ENCODE assay signal across 8 mouse cellular contexts in the genomic region with DNA sequence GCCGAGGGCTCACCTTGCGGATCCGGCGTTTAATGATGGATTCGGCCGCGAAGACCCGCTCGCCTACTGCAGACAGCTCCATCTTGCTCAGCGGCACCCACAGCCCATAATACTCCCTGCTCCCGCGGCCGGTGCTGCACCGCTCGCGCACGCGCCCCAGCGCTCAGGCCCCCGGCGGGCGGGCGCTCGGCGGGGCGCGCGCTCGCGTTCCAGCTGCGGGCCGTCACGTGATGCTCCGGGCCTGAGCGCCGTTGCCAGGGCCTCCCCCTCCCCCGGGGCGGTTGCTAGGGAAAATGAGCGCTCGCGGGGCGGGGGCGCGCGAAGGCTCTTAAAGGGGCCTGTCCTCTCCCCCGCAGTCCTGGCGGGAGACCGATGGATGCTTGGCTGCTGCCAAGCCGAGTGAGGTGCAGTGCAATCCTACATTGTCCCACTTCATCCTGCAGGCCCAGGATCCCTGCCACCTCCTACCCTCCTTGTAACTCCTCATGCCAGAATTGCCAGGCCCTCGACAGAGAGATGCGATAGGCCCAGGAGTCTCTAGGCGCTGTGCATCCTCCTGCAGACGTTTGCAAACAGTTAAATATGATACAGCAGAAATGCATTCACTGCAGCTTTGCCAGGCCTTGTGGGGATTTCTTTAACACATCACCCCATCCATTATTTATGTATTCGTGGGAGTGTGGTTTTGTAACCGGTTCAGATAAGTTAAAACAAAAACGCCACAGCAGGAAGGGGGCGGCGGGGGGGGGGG. TPM values are rescaled to one million over a fixed set of nuclear protein-coding genes. Genes with fewer than 3 reads are reported as not detected.
DNase-seq lines count a peak whose midpoint lies in the region; ATAC-seq and TF ChIP-seq lines count a peak whose summit lies in the region.

Gene Npcd (minus strand): TSS at position 108 of the 751 bp plus-strand sequence.
Gene Cbx6 (minus strand): TSS at position 559 of the 751 bp plus-strand sequence.

- H3K4me2 ChIP-seq in forebrain, postnatal 0 days (ENCODE audit: low read depth), result peak within 1 kb of the TSS; percentile 98
- peak within 1 kb of the TSS; percentile 73 for H3K4me2 ChIP-seq in lung, embryonic 14.5 days

- peak within 1 kb of the TSS; percentile 85 for H3K27ac ChIP-seq in cerebellum, adult 2 months (ENCODE audit: insufficient read depth, low read length)
- peak within 1 kb of the TSS; percentile 97 for H3K27ac ChIP-seq in forebrain, postnatal 0 days (ENCODE audit: low read depth, low read length)
- peak within 1 kb of the TSS; percentile 91 for H3K27ac ChIP-seq in lung, embryonic 14.5 days (ENCODE audit: low read depth)
- H3K27ac ChIP-seq in thymus, adult 2 months (ENCODE audit: control insufficient read depth, insufficient read depth, low read length), result peak within 1 kb of the TSS; percentile 24; the same call in 1 of the 2 replicates

- H3K9me3 ChIP-seq in forebrain, postnatal 0 days (ENCODE audit: low read length), result no peaks in the 10 kb centered on the region
- no peaks in the 10 kb centered on the region for H3K9me3 ChIP-seq in lung, embryonic 14.5 days (ENCODE audit: low read depth, low read length)

- peak; percentile 80 for TF ChIP-seq POLR2A in cerebellum, adult 2 months (IDR thresholded peaks at IDR 0.05; ENCODE audit: borderline replicate concordance, insufficient read depth, low read length)
- TF ChIP-seq POLR2A in thymus, adult 2 months (IDR thresholded peaks at IDR 0.05; ENCODE audit: control insufficient read depth, extremely low read depth, insufficient read depth, low read length, poor library complexity), result peak; percentile 92

- peaks cover 6% of the 10 kb centered on the region for H3K36me3 ChIP-seq in forebrain, postnatal 0 days (ENCODE audit: insufficient read depth)
- peaks cover 14% of the 10 kb centered on the region for H3K36me3 ChIP-seq in lung, embryonic 14.5 days (ENCODE audit: insufficient read depth)
- H3K36me3 ChIP-seq in thymus, adult 2 months (ENCODE audit: control insufficient read depth, insufficient read depth, low read length), result no peaks in the 10 kb centered on the region

- H3K4me1 ChIP-seq in cerebellum, adult 2 months (ENCODE audit: control insufficient read depth, insufficient read depth, low read length), result peaks cover 18% of the 10 kb centered on the region; the same call in 1 of the 2 replicates
- H3K4me1 ChIP-seq in forebrain, postnatal 0 days (ENCODE audit: insufficient read depth), result peaks cover 16% of the 10 kb centered on the region
- peaks cover 12% of the 10 kb centered on the region; the same call in 1 of the 2 replicates for H3K4me1 ChIP-seq in lung, embryonic 14.5 days (ENCODE audit: insufficient read depth)
- H3K4me1 ChIP-seq in thymus, adult 2 months (replicated peaks; ENCODE audit: control insufficient read depth, insufficient read depth, low read length), result peaks cover 19% of the 10 kb centered on the region

- no peak for TF ChIP-seq CTCF in cerebellum, adult 2 months (IDR thresholded peaks at IDR 0.05; ENCODE audit: borderline replicate concordance, insufficient read depth, low read depth, low read length)
- 0 out of 2 replicates have a peak, but pooled peaks have one; percentile 22 for TF ChIP-seq CTCF in forebrain, postnatal 0 days (IDR thresholded peaks at IDR 0.05; ENCODE audit: low read depth)
- no peak for TF ChIP-seq CTCF in lung, embryonic 14.5 days (IDR thresholded peaks at IDR 0.05; ENCODE audit: low read depth)
- no peak for TF ChIP-seq CTCF in thymus, adult 2 months (IDR thresholded peaks at IDR 0.05; ENCODE audit: borderline replicate concordance, control insufficient read depth, extremely low read depth, insufficient read depth, low read length, poor library complexity)

- peak within 1 kb of the TSS; percentile 88 for H3K9ac ChIP-seq in forebrain, postnatal 0 days
- peak within 1 kb of the TSS; percentile 62 for H3K9ac ChIP-seq in lung, embryonic 14.5 days

- H3K4me3 ChIP-seq in cerebellum, adult 2 months (replicated peaks; ENCODE audit: insufficient read depth, low read depth, low read length), result peak within 1 kb of the TSS; percentile 96
- H3K4me3 ChIP-seq in forebrain, postnatal 0 days (ENCODE audit: low read depth, low read length), result peak within 1 kb of the TSS; percentile 75
- H3K4me3 ChIP-seq in lung, embryonic 14.5 days (ENCODE audit: low read depth, low read length), result peak within 1 kb of the TSS; percentile 64
- H3K4me3 ChIP-seq in thymus, adult 2 months (ENCODE audit: control insufficient read depth, insufficient read depth, low read length), result peak within 1 kb of the TSS; percentile 81

- ATAC-seq in forebrain, postnatal 0 days, result peak; percentile 93
- ATAC-seq in lung, embryonic 14.5 days (ENCODE audit: insufficient read depth), result peak; percentile 83

- peak; percentile 60 for DNase-seq in MEL-GATA-1-ER (ENCODE audit: extremely low read depth, low read depth)
- peak; percentile 97 for DNase-seq in cerebellum, adult 2 months
- peak; percentile 99 for DNase-seq in forebrain, postnatal 0 days
- DNase-seq in heart, postnatal 4 days, result peak; percentile 98
- peak; percentile 96 to 97 for DNase-seq in layer of hippocampus, adult 8-10 months (ENCODE audit: low spot score in 2 of 2)
- DNase-seq in lung, embryonic 14.5 days, result peak; percentile 99
- DNase-seq in ovary, adult 18-20 months (ENCODE audit: low spot score), result peak; percentile 95
- peak; percentile 98 for DNase-seq in thymus, adult 2 months

- no peaks in the 10 kb centered on the region for H3K27me3 ChIP-seq in cerebellum, adult 2 months (ENCODE audit: control insufficient read depth, insufficient read depth, low read length)
- H3K27me3 ChIP-seq in forebrain, postnatal 0 days (ENCODE audit: insufficient read depth, low read length), result no peaks in the 10 kb centered on the region
- no peaks in the 10 kb centered on the region for H3K27me3 ChIP-seq in lung, embryonic 14.5 days (ENCODE audit: insufficient read depth, low read length)
- no peaks in the 10 kb centered on the region for H3K27me3 ChIP-seq in thymus, adult 2 months (ENCODE audit: control insufficient read depth, insufficient read depth, low read length)

- 2% methylated on average over 58 of the region's 58 CpGs for WGBS in cerebellum, adult 2 months
- WGBS in forebrain, postnatal 0 days, result 2% methylated on average over 55 of the region's 58 CpGs
- WGBS in lung, embryonic 14.5 days, result under 1% methylated on average over 58 of the region's 58 CpGs
- 2% methylated on average over 58 of the region's 58 CpGs for WGBS in thymus, adult 2 months

RNA-seq across cellular contexts. Expression of gene Npcd, which starts in this region (rescaled TPM):
- polyA plus RNA-seq in cerebellum, adult 2 months (2012; rRNA removed), result 1.7 and 4.1 TPM in 2 replicates
- 9.0 and 18.6 TPM in 2 replicates for total RNA-seq in forebrain, postnatal 0 days (2014; rRNA removed)
- 3.7 and 4.0 TPM in 2 replicates for polyA plus RNA-seq in forebrain, postnatal 0 days (2015; fragmentation: Nextera tagmentation; extraction: Ambion mirVana)
- 1 to 10 TPM; 1.3 to 1.5 TPM for total RNA-seq in heart, postnatal 4 days (2021)
- 10 to 100 TPM in 2 of 4 experiments, 1 to 10 TPM in 2; 2.8 to 19.9 (median 12.1) TPM for total RNA-seq in layer of hippocampus, adult 8-10 months (2022)
- polyA plus RNA-seq in lung, embryonic 14.5 days (2014; fragmentation: Nextera tagmentation; extraction: Ambion mirVana), result not detected in 2 replicates
- polyA plus RNA-seq in thymus, adult 2 months (2012; rRNA removed), result 0.55 TPM in 1 of 2 replicates, not detected in the other

RNA-seq across cellular contexts. Expression of gene Cbx6, which starts in this region (rescaled TPM):
- 183 TPM in 2 replicates for polyA plus RNA-seq in cerebellum, adult 2 months (2012; rRNA removed)
- 69.1 and 86.8 TPM in 2 replicates for total RNA-seq in forebrain, postnatal 0 days (2014; rRNA removed)
- 27.5 and 53.8 TPM in 2 replicates for polyA plus RNA-seq in forebrain, postnatal 0 days (2015; fragmentation: Nextera tagmentation; extraction: Ambion mirVana)
- 10 to 100 TPM; 53.1 to 57.5 TPM for total RNA-seq in heart, postnatal 4 days (2021)
- total RNA-seq in layer of hippocampus, adult 8-10 months (2022), result 100 to 1,000 TPM; 261 to 307 (median 292) TPM
- 43.1 and 47.1 TPM in 2 replicates for polyA plus RNA-seq in lung, embryonic 14.5 days (2014; fragmentation: Nextera tagmentation; extraction: Ambion mirVana)
- polyA plus RNA-seq in thymus, adult 2 months (2012; rRNA removed), result 136 and 145 TPM in 2 replicates

Comparison
In these comparisons a context has a peak if more than half of its experiments do, and no peak if none do; other contexts are left out.
1. Peak in every context shown above with its lines: DNase-seq, ATAC-seq, H3K4me3 ChIP-seq and H3K27ac ChIP-seq.
2. H3K27ac ChIP-seq: peak in every context shown above with its lines; median percentile 97 in forebrain, postnatal 0 days; 91 in lung, embryonic 14.5 days; 85 in cerebellum, adult 2 months; 24 in thymus, adult 2 months.